Mouse (Mus musculus): ENCODE measurements around the gene Olfr1058. TPM values are rescaled to one million over a fixed set of nuclear protein-coding genes. Genes with fewer than 3 reads are reported as not detected.
A peak's percentile ranks its signal among the peaks of the same experiment; 100 is the strongest.
"Not testable (repeated sequence)": the region's sequence is repeated elsewhere in the genome, so short reads cannot be mapped to it uniquely, and the experiment has no call there.

Olfr1058 gene
- total and polyA plus RNA-seq, 2 experiments from 2014 or later, result not detected

DNA sequence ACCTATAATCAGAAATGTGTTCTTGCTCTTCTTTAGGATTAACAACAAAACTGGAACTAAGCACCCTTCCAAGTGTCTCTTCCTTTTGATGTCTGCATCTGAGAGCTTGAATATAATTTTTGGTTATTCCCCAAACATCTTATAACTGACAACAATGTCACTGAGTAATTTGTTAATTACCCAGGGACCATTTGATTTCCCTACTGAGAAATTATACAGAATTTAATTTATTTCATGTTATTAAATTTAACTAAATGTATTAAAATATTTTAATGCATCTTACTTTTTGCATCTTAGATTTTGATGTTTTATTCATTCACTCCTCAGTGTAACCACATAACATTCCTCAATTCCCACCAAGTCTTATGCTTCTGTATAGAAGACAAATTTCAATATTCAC, 26.0 kb downstream of the Olfr1058 start, which contains the start of gene Olfr1056:
TSS of gene Olfr1056 (minus strand) at position 101 of the 400 bp plus-strand sequence.
- no peak for ATAC-seq
- no peak within 1 kb of the TSS for H3K27ac ChIP-seq
- DNase-seq (ENCODE audit: low spot score), result no peak
- H3K27me3 ChIP-seq (ENCODE audit: insufficient read depth, low read length), result no peaks in the 10 kb centered on the region
- no peak within 1 kb of the TSS for H3K9ac ChIP-seq (replicated peaks; ENCODE audit: low read length)
- H3K4me1 ChIP-seq (ENCODE audit: insufficient read depth, low read length), result no peaks in the 10 kb centered on the region
- no peak within 1 kb of the TSS for H3K4me2 ChIP-seq (ENCODE audit: low read depth, low read length)
- no peak within 1 kb of the TSS for H3K4me3 ChIP-seq (ENCODE audit: low read length)
- TF ChIP-seq CTCF (IDR thresholded peaks at IDR 0.05; ENCODE audit: low read depth), result no peak
- no peaks in the 10 kb centered on the region for H3K9me3 ChIP-seq (ENCODE audit: low read length)
- H3K36me3 ChIP-seq (ENCODE audit: insufficient read depth, low read length), result no peaks in the 10 kb centered on the region

DNA sequence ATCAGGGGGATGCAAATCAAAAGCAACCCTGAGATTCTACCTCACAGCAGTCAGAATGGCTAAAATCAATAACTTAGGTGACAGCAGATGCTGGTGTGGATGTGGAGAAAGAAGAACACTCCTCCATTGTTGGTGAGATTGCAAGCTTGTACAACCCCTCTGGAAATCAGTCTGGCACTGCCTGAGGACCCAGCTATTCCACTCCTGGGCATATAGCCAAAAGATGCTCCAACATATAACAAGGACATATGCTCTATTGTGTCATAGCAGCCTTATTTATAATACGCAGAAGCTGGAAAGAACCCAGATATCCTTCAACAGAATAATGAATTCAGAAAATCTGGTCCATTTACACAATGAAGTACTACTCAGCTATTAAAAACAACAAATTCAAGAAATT, 36.6 kb downstream of the Olfr1058 start:
- H3K4me2 ChIP-seq (ENCODE audit: low read depth, low read length); ATAC-seq; H3K27me3 ChIP-seq (ENCODE audit: insufficient read depth, low read length); H3K9me3 ChIP-seq (ENCODE audit: low read length); H3K9ac ChIP-seq (replicated peaks; ENCODE audit: low read length); H3K4me3 ChIP-seq (ENCODE audit: low read length); H3K36me3 ChIP-seq (ENCODE audit: insufficient read depth, low read length); H3K4me1 ChIP-seq (ENCODE audit: insufficient read depth, low read length); H3K27ac ChIP-seq: not testable (repeated sequence)
- peak; percentile 2 for DNase-seq (ENCODE audit: low spot score)
- WGBS, result 68% methylated on average over 1 of the region's 1 CpGs

DNA sequence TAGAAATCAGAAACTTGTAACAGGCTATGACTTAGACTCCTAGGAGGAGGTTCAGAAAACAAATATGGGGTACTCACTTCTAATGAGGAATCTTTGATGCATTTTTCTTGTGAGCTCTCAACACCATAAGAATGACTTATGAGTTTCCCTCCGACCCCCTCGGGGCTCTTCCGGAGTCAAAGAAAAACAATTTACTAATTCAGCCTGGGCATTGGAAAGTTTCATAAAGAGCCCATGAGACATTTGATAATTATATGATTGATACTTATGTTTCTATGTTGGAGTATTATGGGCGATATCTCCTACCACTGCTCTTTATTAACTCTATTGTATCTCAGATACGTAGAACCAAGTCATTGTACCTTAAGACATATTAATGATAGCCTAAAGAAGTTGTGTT, 38.2 kb downstream of the Olfr1058 start, which contains the start of gene Olfr1055:
TSS of gene Olfr1055 (minus strand) at position 101 of the 400 bp plus-strand sequence.
- no peak for DNase-seq (ENCODE audit: low spot score)
- H3K36me3 ChIP-seq (ENCODE audit: insufficient read depth, low read length), result no peaks in the 10 kb centered on the region
- ATAC-seq, result no peak
- H3K27ac ChIP-seq, result no peak within 1 kb of the TSS
- H3K9ac ChIP-seq (replicated peaks; ENCODE audit: low read length), result no peak within 1 kb of the TSS
- no peak within 1 kb of the TSS for H3K4me3 ChIP-seq (ENCODE audit: low read length)
- 92% methylated on average over 5 of the region's 5 CpGs for WGBS
- no peak within 1 kb of the TSS for H3K4me2 ChIP-seq (ENCODE audit: low read depth, low read length)
- TF ChIP-seq CTCF (IDR thresholded peaks at IDR 0.05; ENCODE audit: low read depth), result no peak
- no peaks in the 10 kb centered on the region for H3K27me3 ChIP-seq (ENCODE audit: insufficient read depth, low read length)
- no peaks in the 10 kb centered on the region for H3K9me3 ChIP-seq (ENCODE audit: low read length)
- H3K4me1 ChIP-seq (ENCODE audit: insufficient read depth, low read length), result no peaks in the 10 kb centered on the region

DNA sequence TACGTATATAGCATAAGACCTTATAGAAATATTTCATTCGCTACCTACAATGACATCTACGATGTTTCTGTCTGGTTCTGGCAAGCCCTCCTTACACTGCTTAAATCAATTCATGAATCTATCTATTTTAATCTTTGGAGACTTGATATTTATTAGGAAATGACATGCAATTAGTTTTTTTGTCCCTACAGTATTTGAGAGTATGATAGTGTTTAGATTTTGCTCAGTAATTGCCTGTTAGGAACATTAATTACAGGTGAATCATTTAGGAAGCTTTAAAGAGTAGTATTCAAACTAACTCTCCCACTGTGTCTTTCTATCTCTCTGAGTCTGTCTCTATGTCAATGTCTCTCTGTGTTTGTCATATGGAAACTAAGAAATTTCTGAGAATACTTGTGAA, 53.0 kb downstream of the Olfr1058 start, which contains the start of gene Olfr1054:
TSS of gene Olfr1054 (minus strand) at position 101 of the 400 bp plus-strand sequence.
- H3K9ac ChIP-seq (replicated peaks; ENCODE audit: low read length), result no peak within 1 kb of the TSS
- no peak for TF ChIP-seq CTCF (IDR thresholded peaks at IDR 0.05; ENCODE audit: low read depth)
- DNase-seq (ENCODE audit: low spot score) (no peak), ATAC-seq (no peak)
- H3K36me3 ChIP-seq (ENCODE audit: insufficient read depth, low read length), result no peaks in the 10 kb centered on the region
- WGBS, result 88% methylated on average over 3 of the region's 3 CpGs
- H3K4me1 ChIP-seq (ENCODE audit: insufficient read depth, low read length), result no peaks in the 10 kb centered on the region
- H3K4me2 ChIP-seq (ENCODE audit: low read depth, low read length), result no peak within 1 kb of the TSS
- H3K4me3 ChIP-seq (ENCODE audit: low read length), result no peak within 1 kb of the TSS
- H3K27me3 ChIP-seq (ENCODE audit: insufficient read depth, low read length), result no peaks in the 10 kb centered on the region
- H3K27ac ChIP-seq, result no peak within 1 kb of the TSS
- no peaks in the 10 kb centered on the region for H3K9me3 ChIP-seq (ENCODE audit: low read length)

Other genes with a start within 250 kb of the Olfr1058 start
- not detected in 2 replicates for gene Olfr1040, start 241.8 kb downstream of the Olfr1058 start, total RNA-seq (2014; rRNA removed)
- gene Olfr1040, start 241.8 kb downstream of the Olfr1058 start, polyA plus RNA-seq (2015; fragmentation: Nextera tagmentation; extraction: Ambion mirVana), result not detected in 2 replicates
- not detected in 2 replicates for gene Olfr1042, start 226.7 kb downstream of the Olfr1058 start, total RNA-seq (2014; rRNA removed)
- not detected in 2 replicates for gene Olfr1042, start 226.7 kb downstream of the Olfr1058 start, polyA plus RNA-seq (2015; fragmentation: Nextera tagmentation; extraction: Ambion mirVana)
- not detected in 2 replicates for gene Olfr1043, start 221.0 kb downstream of the Olfr1058 start, total RNA-seq (2014; rRNA removed)
- gene Olfr1043, start 221.0 kb downstream of the Olfr1058 start, polyA plus RNA-seq (2015; fragmentation: Nextera tagmentation; extraction: Ambion mirVana), result not detected in 2 replicates
- gene Olfr1044, start 210.7 kb downstream of the Olfr1058 start, total RNA-seq (2014; rRNA removed), result not detected in 2 replicates
- not detected in 2 replicates for gene Olfr1044, start 210.7 kb downstream of the Olfr1058 start, polyA plus RNA-seq (2015; fragmentation: Nextera tagmentation; extraction: Ambion mirVana)
- not detected in 2 replicates for gene Olfr52, start 202.9 kb downstream of the Olfr1058 start, total RNA-seq (2014; rRNA removed)
- not detected in 2 replicates for gene Olfr52, start 202.9 kb downstream of the Olfr1058 start, polyA plus RNA-seq (2015; fragmentation: Nextera tagmentation; extraction: Ambion mirVana)
- not detected in 2 replicates for gene Olfr1045, start 185.6 kb downstream of the Olfr1058 start, total RNA-seq (2014; rRNA removed)
- gene Olfr1045, start 185.6 kb downstream of the Olfr1058 start, polyA plus RNA-seq (2015; fragmentation: Nextera tagmentation; extraction: Ambion mirVana), result not detected in 2 replicates
- not detected in 2 replicates for gene Olfr1046, start 169.2 kb downstream of the Olfr1058 start, total RNA-seq (2014; rRNA removed)
- gene Olfr1046, start 169.2 kb downstream of the Olfr1058 start, polyA plus RNA-seq (2015; fragmentation: Nextera tagmentation; extraction: Ambion mirVana), result not detected in 2 replicates
- gene Olfr1047, start 157.2 kb downstream of the Olfr1058 start, total RNA-seq (2014; rRNA removed), result not detected in 2 replicates
- not detected in 2 replicates for gene Olfr1047, start 157.2 kb downstream of the Olfr1058 start, polyA plus RNA-seq (2015; fragmentation: Nextera tagmentation; extraction: Ambion mirVana)
- not detected in 2 replicates for gene Olfr1048, start 148.3 kb downstream of the Olfr1058 start, total RNA-seq (2014; rRNA removed)
- gene Olfr1048, start 148.3 kb downstream of the Olfr1058 start, polyA plus RNA-seq (2015; fragmentation: Nextera tagmentation; extraction: Ambion mirVana), result not detected in 2 replicates
- not detected in 2 replicates for gene Olfr1049, start 130.2 kb downstream of the Olfr1058 start, total RNA-seq (2014; rRNA removed)
- not detected in 2 replicates for gene Olfr1049, start 130.2 kb downstream of the Olfr1058 start, polyA plus RNA-seq (2015; fragmentation: Nextera tagmentation; extraction: Ambion mirVana)
- not detected in 2 replicates for gene Olfr1051, start 109.5 kb downstream of the Olfr1058 start, total RNA-seq (2014; rRNA removed)
- gene Olfr1051, start 109.5 kb downstream of the Olfr1058 start, polyA plus RNA-seq (2015; fragmentation: Nextera tagmentation; extraction: Ambion mirVana), result not detected in 2 replicates
- 0.37 TPM in 1 of 2 replicates, not detected in the other for gene Olfr1052, start 96.1 kb downstream of the Olfr1058 start, total RNA-seq (2014; rRNA removed)
- not detected in 2 replicates for gene Olfr1052, start 96.1 kb downstream of the Olfr1058 start, polyA plus RNA-seq (2015; fragmentation: Nextera tagmentation; extraction: Ambion mirVana)
- gene Olfr1053, start 73.3 kb downstream of the Olfr1058 start, total RNA-seq (2014; rRNA removed), result not detected in 2 replicates
- gene Olfr1053, start 73.3 kb downstream of the Olfr1058 start, polyA plus RNA-seq (2015; fragmentation: Nextera tagmentation; extraction: Ambion mirVana), result not detected in 2 replicates
- not detected in 2 replicates for gene Olfr1054, start 53.1 kb downstream of the Olfr1058 start, total RNA-seq (2014; rRNA removed)
- gene Olfr1054, start 53.1 kb downstream of the Olfr1058 start, polyA plus RNA-seq (2015; fragmentation: Nextera tagmentation; extraction: Ambion mirVana), result not detected in 2 replicates
- gene Olfr1055, start 38.3 kb downstream of the Olfr1058 start, total RNA-seq (2014; rRNA removed), result not detected in 2 replicates
- gene Olfr1055, start 38.3 kb downstream of the Olfr1058 start, polyA plus RNA-seq (2015; fragmentation: Nextera tagmentation; extraction: Ambion mirVana), result not detected in 2 replicates
- not detected in 2 replicates for gene Olfr1056, start 26.1 kb downstream of the Olfr1058 start, total RNA-seq (2014; rRNA removed)
- gene Olfr1056, start 26.1 kb downstream of the Olfr1058 start, polyA plus RNA-seq (2015; fragmentation: Nextera tagmentation; extraction: Ambion mirVana), result not detected in 2 replicates
- gene Olfr1057, start 10.2 kb downstream of the Olfr1058 start, total RNA-seq (2014; rRNA removed), result not detected in 2 replicates
- gene Olfr1057, start 10.2 kb downstream of the Olfr1058 start, polyA plus RNA-seq (2015; fragmentation: Nextera tagmentation; extraction: Ambion mirVana), result not detected in 2 replicates
- not detected in 2 replicates for gene Olfr1061, start 25.5 kb upstream of the Olfr1058 start, total RNA-seq (2014; rRNA removed)
- not detected in 2 replicates for gene Olfr1061, start 25.5 kb upstream of the Olfr1058 start, polyA plus RNA-seq (2015; fragmentation: Nextera tagmentation; extraction: Ambion mirVana)
- gene Olfr1062, start 38.2 kb upstream of the Olfr1058 start, total RNA-seq (2014; rRNA removed), result not detected in 2 replicates
- not detected in 2 replicates for gene Olfr1062, start 38.2 kb upstream of the Olfr1058 start, polyA plus RNA-seq (2015; fragmentation: Nextera tagmentation; extraction: Ambion mirVana)
- gene Olfr1065, start 62.0 kb upstream of the Olfr1058 start, total RNA-seq (2014; rRNA removed), result not detected in 2 replicates
- gene Olfr1065, start 62.0 kb upstream of the Olfr1058 start, polyA plus RNA-seq (2015; fragmentation: Nextera tagmentation; extraction: Ambion mirVana), result not detected in 2 replicates
- gene Olfr1066, start 67.7 kb upstream of the Olfr1058 start, total RNA-seq (2014; rRNA removed), result not detected in 2 replicates
- gene Olfr1066, start 67.7 kb upstream of the Olfr1058 start, polyA plus RNA-seq (2015; fragmentation: Nextera tagmentation; extraction: Ambion mirVana), result not detected in 2 replicates
- gene Olfr228, start 98.8 kb upstream of the Olfr1058 start, total RNA-seq (2014; rRNA removed), result not detected in 2 replicates
- not detected in 2 replicates for gene Olfr228, start 98.8 kb upstream of the Olfr1058 start, polyA plus RNA-seq (2015; fragmentation: Nextera tagmentation; extraction: Ambion mirVana)
- not detected in 2 replicates for gene Olfr1076, start 119.9 kb upstream of the Olfr1058 start, total RNA-seq (2014; rRNA removed)
- gene Olfr1076, start 119.9 kb upstream of the Olfr1058 start, polyA plus RNA-seq (2015; fragmentation: Nextera tagmentation; extraction: Ambion mirVana), result not detected in 2 replicates
- not detected in 2 replicates for gene Olfr1079, start 153.9 kb upstream of the Olfr1058 start, total RNA-seq (2014; rRNA removed)
- not detected in 2 replicates for gene Olfr1079, start 153.9 kb upstream of the Olfr1058 start, polyA plus RNA-seq (2015; fragmentation: Nextera tagmentation; extraction: Ambion mirVana)
- gene Olfr1080, start 169.7 kb upstream of the Olfr1058 start, total RNA-seq (2014; rRNA removed), result not detected in 2 replicates
- gene Olfr1080, start 169.7 kb upstream of the Olfr1058 start, polyA plus RNA-seq (2015; fragmentation: Nextera tagmentation; extraction: Ambion mirVana), result not detected in 2 replicates
- gene Olfr1082, start 210.4 kb upstream of the Olfr1058 start, total RNA-seq (2014; rRNA removed), result not detected in 2 replicates
- not detected in 2 replicates for gene Olfr1082, start 210.4 kb upstream of the Olfr1058 start, polyA plus RNA-seq (2015; fragmentation: Nextera tagmentation; extraction: Ambion mirVana)